Mouse (Mus musculus) hindbrain, embryonic 16.5 days (tissue): ENCODE data around the gene Tpcn2. TPM values are rescaled to one million over a fixed set of nuclear protein-coding genes. Genes with fewer than 3 reads are reported as not detected.

Experiments used
- ATAC-seq: fragments of 200-750 bp; cut with Nextera tagmentation; 2 replicates; pipeline ENCODE4 v1.8.0; 2017; ENCODE audit warnings: moderate TSS enrichment, moderate library complexity
- H3K27ac ChIP-seq: fragments of 300-500 bp; sonication (generic); 2 replicates; pipeline ENCODE4 v1.5.1; 2014; ENCODE audit warnings: low read depth, mild to moderate bottlenecking, control low read depth, low read length, moderate library complexity
- H3K27me3 ChIP-seq: fragments of 300-500 bp; sonication (generic); replicated peaks from 2 replicates; pipeline ENCODE4 v1.6.1; 2014; ENCODE audit warnings: low read length; ENCODE audit not compliant: control insufficient read depth, insufficient read depth
- H3K36me3 ChIP-seq: fragments of 300-500 bp; sonication (generic); 2 replicates; pipeline ENCODE4 v1.6.1; 2014; ENCODE audit warnings: mild to moderate bottlenecking, low read length, moderate library complexity, mixed read lengths; ENCODE audit not compliant: control insufficient read depth, insufficient read depth
- H3K4me1 ChIP-seq: fragments of 300-500 bp; sonication (generic); 2 replicates; pipeline ENCODE4 v1.6.1; 2014; ENCODE audit warnings: low read depth, low read length; ENCODE audit not compliant: control insufficient read depth, insufficient read depth
- H3K4me2 ChIP-seq: fragments of 300-500 bp; sonication (generic); 2 replicates; pipeline ENCODE4 v1.6.1; 2014; ENCODE audit warnings: mild to moderate bottlenecking, low read length, control low read depth, moderate library complexity
- H3K4me3 ChIP-seq: fragments of 300-500 bp; sonication (generic); 2 replicates; pipeline ENCODE4 v1.5.1; 2014; ENCODE audit warnings: mild to moderate bottlenecking, low read length, control low read depth, moderate library complexity
- H3K9ac ChIP-seq: fragments of 300-500 bp; sonication (generic); 2 replicates; pipeline ENCODE4 v1.6.1; 2014; ENCODE audit warnings: low read depth, mild to moderate bottlenecking, control low read depth, low read length, moderate library complexity
- H3K9me3 ChIP-seq: fragments of 300-500 bp; sonication (generic); 2 replicates; pipeline ENCODE4 v1.6.1; 2014; ENCODE audit warnings: mild to moderate bottlenecking, low read length, moderate library complexity; ENCODE audit not compliant: control insufficient read depth
- WGBS: fragments of 180-500 bp; shearing (Covaris S2); extraction: QIAGEN DNeasy Blood & Tissue Kit; methylation state at CpG from one replicate; pipeline ENCODE4 v1.1.7; 2014; 5-methylcytosine and 5-hydroxymethylcytosine counted together
- polyA plus RNA-seq: library from polyadenylated mRNA; unstranded; fragments of >200 nt; fragmentation: Nextera tagmentation; extraction: Ambion mirVana; gene quantifications from 2 replicates; pipeline ENCODE4 v1.2.1, GENCODE M21; 2015

Gene Tpcn2
- polyA plus RNA-seq, 1 experiment from 2014 or later, result 2.8 TPM

DNA sequence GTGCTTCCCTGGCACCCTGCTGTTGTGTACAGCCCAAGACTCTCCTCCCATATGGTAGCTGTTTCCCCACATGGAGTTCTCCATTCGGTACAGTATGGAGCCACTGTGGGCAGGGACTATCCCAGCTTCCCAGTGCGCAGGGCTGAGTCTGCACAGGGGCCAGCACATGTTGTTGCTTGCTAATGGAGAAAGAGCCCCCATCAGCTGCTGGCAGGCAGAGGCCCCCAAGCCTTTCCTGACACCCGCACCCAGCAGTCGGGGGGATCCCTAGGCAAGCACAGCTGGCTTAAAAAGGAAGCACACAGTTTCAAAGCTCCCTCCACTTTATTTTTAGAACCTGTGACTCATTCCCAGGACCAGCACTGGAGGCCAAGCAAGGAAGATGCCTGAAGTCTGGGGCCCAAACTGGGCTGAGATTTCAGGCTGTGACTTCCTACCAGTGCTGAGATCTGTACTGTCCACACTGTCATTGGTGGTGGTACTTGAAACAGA lies 85.5 kb downstream of the Tpcn2 start:
- Histone ChIP-seq H3K9me3 (no peaks in the 10 kb centered on the region), H3K4me3 (no peak overlapping the region), H3K27me3 (no peaks in the 10 kb centered on the region), H3K9ac (no peak overlapping the region), H3K27ac (no peak overlapping the region), H3K4me1 (peaks cover 15% of the 10 kb centered on the region), H3K36me3 (no peaks in the 10 kb centered on the region), H3K4me2 (no peak overlapping the region)
- 65% methylated on average over 4 of the region's 4 CpGs for WGBS
- no peak for ATAC-seq

DNA sequence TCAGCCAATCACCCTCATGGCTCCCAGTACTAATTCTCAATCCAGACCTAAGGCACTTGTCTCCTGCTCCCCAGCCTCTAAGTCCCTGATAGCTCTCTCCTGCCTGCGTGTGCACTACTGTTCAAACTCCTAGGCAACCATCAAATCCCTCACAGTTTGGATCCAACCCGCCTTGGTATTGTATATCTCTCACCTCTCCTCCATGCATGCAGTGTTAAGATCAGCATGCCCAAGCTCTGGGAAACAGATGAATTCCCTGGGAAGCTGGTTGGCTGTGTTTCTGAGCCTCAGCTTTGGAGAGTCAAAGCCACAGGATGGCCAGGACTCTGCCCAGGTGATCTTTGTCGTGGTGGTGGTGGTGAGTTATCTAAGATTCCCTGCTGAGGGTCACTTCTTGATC lies 86.1 kb downstream of the Tpcn2 start:
- WGBS, result 54% methylated on average over 3 of the region's 3 CpGs
- no peak overlapping the region for H3K27ac ChIP-seq
- no peak overlapping the region for H3K9ac ChIP-seq
- no peaks in the 10 kb centered on the region for H3K9me3 ChIP-seq
- no peak overlapping the region for H3K4me3 ChIP-seq
- peaks cover 15% of the 10 kb centered on the region for H3K4me1 ChIP-seq
- no peak overlapping the region for H3K4me2 ChIP-seq
- no peak for ATAC-seq
- H3K36me3 ChIP-seq, result no peaks in the 10 kb centered on the region
- no peaks in the 10 kb centered on the region for H3K27me3 ChIP-seq

DNA sequence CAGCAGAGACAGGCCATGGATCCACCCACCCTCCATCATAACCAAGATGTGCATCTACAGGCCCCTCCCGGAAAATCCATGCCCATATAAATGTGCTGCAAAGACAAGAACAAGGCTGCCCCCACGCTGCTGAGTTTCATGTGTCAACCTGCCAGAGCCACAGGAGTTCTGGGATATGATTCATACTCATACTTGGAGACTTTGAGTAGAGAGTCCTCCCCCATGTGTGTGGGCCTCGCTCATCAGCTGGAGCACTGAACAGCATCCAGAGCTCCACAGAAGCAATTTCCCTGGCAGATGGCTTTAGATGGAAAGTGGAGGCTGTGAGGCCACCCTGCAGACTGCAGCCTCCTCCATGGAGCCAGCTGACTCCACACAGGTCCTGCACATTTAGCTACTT lies 86.8 kb downstream of the Tpcn2 start:
- H3K36me3 ChIP-seq, result no peaks in the 10 kb centered on the region
- no peak overlapping the region for H3K27ac ChIP-seq

DNA sequence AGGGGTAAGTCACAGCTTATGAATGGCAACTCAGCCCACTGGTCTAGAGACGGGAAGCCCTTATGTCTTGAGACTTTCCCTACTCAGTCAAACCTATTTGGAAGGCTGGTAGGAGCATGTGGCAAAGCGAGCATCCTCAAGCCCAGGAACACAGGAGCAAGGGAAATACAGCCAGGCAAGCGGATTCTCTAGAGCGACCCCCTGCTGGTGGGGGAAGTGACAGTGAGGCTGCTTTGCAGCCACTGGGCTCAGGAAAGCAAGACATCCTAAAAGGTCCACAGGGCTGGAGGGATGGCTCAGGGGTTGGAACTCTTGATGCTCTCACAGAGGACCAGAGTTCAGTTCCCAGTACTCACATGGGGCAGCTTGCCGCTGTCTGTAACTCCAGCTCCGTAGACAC lies 87.5 kb downstream of the Tpcn2 start:
- no peak overlapping the region for H3K27ac ChIP-seq
- no peak overlapping the region for H3K4me2 ChIP-seq
- H3K36me3 ChIP-seq, result no peaks in the 10 kb centered on the region
- no peak overlapping the region for H3K4me3 ChIP-seq
- H3K9me3 ChIP-seq, result no peaks in the 10 kb centered on the region
- no peak overlapping the region for H3K9ac ChIP-seq
- WGBS, result 79% methylated on average over 6 of the region's 6 CpGs
- no peaks in the 10 kb centered on the region for H3K27me3 ChIP-seq
- no peak for ATAC-seq
- peaks cover 15% of the 10 kb centered on the region for H3K4me1 ChIP-seq

More for the DNA sequence above, 86.8 kb downstream of the Tpcn2 start:
- Histone ChIP-seq H3K9ac (no peak overlapping the region), H3K4me3 (no peak overlapping the region), H3K27me3 (no peaks in the 10 kb centered on the region), H3K9me3 (no peaks in the 10 kb centered on the region), H3K4me2 (no peak overlapping the region), H3K4me1 (peaks cover 15% of the 10 kb centered on the region)
- 68% methylated on average over 3 of the region's 3 CpGs for WGBS
- ATAC-seq, result no peak

DNA sequence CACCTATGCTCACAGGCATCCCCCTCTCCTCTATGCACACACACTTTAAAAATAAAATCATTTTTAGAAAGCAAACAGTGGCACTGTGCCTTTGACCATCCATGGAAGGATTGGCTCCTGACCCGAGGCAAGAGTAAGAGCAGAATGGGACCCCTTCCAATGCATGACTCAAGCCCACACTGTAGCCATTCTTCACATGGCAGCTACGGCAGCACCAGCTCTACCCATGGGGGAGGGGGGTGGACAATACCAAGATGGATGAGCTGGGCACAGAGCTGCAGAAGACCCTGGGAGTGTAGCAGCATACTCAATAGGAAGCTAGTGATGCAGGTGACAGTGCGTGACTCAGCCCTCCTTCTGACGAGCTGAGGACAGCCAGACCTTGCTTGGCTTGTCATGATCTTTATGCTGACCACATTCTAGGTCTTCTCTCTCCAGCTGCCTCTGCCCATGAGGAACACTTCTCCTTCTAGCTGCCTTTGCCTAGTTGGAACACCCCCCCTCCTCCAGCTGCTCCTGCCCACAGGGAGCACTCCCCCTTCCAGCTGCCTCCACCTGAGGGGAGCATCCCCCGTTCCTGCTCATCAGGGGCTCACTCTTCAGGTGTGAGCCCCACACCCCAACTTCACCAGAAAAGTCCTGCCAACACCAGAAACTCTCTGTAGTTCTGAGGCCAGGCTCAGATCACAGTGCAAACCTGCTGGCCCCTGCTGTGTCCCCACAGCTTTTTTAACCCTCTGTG lies 88.5 kb downstream of the Tpcn2 start:
- peaks cover 15% of the 10 kb centered on the region for H3K4me1 ChIP-seq
- no peaks in the 10 kb centered on the region for H3K9me3 ChIP-seq
- ATAC-seq, result peak; percentile 67; the same call in 1 of the 2 replicates
- H3K36me3 ChIP-seq, result no peaks in the 10 kb centered on the region
- H3K27me3 ChIP-seq, result no peaks in the 10 kb centered on the region
- no peak overlapping the region for H3K4me2 ChIP-seq
- H3K9ac ChIP-seq, result no peak overlapping the region
- WGBS, result 45% methylated on average over 5 of the region's 5 CpGs
- H3K4me3 ChIP-seq, result no peak overlapping the region
- no peak overlapping the region for H3K27ac ChIP-seq

DNA sequence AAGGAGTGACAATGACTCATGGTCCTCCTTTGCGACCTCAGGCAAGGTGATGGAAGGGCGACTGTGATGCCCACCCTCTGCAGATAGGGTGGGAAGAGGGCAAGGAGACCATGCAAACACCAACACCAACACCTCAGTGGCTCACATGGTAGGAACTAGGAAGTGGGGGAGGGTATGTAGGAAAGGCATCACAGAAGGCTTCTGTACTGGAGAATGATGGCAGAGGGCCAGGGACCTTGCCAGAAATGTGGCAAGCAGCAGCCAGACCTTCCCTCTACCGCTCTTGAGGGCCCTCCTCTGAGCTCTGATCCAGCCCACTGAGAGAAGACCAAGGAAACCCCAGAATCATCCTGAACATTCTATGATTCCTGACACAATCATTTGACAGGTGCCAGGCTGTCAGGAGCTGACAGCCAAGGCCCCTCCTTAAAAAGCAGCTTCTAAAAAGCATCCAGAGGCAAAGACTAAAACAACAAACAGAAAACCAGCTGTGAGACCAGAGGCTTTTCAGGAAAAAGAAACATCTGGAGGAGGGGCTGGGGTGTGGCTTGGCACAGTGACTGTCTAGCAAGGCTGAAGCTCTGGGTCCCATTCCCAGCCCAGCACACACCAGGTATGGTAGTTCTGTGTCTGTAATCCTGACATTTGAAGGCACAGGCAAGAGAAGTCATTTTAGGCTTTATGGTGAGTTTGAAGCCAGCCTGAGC lies 89.2 kb downstream of the Tpcn2 start:
- H3K27me3 ChIP-seq, result no peaks in the 10 kb centered on the region
- no peak overlapping the region for H3K4me2 ChIP-seq
- no peaks in the 10 kb centered on the region for H3K9me3 ChIP-seq
- peak; percentile 68 for ATAC-seq
- H3K9ac ChIP-seq, result no peak overlapping the region
- no peak overlapping the region for H3K27ac ChIP-seq
- no peaks in the 10 kb centered on the region for H3K36me3 ChIP-seq
- H3K4me3 ChIP-seq, result no peak overlapping the region
- 70% methylated on average over 3 of the region's 3 CpGs for WGBS
- H3K4me1 ChIP-seq, result peaks cover 15% of the 10 kb centered on the region

DNA sequence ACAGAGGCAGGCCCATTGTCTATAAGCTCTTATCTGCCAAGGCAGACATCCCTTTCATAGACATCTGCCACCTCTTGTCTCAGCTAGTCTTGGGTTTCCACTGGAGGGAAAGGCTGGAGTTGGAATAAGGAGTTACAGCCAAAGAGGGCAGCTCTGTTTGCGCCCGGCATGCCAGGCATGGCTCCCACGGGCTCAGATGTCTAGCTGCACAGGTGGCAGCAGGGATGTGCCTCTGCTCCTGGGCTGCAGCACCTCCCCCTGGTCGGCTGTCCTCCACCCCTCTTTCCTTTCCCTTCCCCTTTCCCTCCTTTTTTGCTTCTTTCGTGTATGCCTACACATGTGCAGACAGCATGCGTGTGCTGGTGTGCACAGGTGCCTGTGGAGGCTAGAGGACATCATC lies 91.0 kb downstream of the Tpcn2 start:
- ATAC-seq, result no peak
- Histone ChIP-seq H3K36me3 (no peaks in the 10 kb centered on the region), H3K4me2 (no peak overlapping the region), H3K4me3 (no peak overlapping the region), H3K27ac (no peak overlapping the region), H3K27me3 (no peaks in the 10 kb centered on the region), H3K4me1 (peaks cover 15% of the 10 kb centered on the region), H3K9ac (no peak overlapping the region), H3K9me3 (no peaks in the 10 kb centered on the region)
- 79% methylated on average over 6 of the region's 6 CpGs for WGBS

DNA sequence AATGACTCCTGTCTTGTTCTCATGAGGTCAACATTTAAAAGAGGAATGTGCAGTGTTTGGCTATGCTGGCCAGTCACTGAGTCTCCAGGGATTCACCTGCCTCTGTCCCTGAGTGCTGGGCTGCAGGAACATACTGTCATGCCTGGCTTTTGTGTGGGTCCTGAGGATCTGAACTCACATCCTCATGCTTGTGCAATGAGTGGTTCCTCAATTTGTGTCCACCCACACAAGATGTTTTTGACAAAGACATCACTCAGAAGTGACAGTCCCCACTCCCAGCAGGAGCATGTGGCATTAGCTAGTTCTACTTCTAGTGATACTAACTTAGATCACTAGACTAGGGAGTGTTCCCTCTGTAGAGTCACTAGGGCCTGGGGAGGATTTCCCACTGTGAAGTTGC lies 93.3 kb downstream of the Tpcn2 start:
- Histone ChIP-seq H3K27me3 (no peaks in the 10 kb centered on the region), H3K4me2 (no peak overlapping the region), H3K9me3 (no peaks in the 10 kb centered on the region), H3K36me3 (no peaks in the 10 kb centered on the region), H3K9ac (no peak overlapping the region), H3K4me1 (peaks cover 14% of the 10 kb centered on the region), H3K4me3 (no peak overlapping the region), H3K27ac (no peak overlapping the region)
- no peak for ATAC-seq

DNA sequence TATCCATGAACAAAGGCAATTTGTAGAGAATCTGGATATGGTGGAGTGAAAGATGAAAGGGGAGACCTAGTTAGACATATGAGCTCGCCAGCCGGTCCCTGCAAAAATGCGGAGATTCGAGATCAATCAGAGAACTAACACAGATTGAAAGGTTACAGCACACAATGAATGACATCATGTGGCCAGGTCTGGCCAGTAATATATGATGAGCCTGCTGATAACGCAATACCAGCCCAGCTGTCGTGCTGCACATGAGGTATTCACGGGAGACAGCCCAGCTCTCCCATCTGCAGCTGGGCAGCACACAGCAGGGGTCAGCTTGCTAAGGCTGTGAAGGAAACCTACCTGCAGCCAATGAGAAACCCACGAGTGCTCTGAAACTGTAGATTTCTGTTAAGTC lies 94.5 kb downstream of the Tpcn2 start:
- H3K4me3 ChIP-seq, result no peak overlapping the region
- H3K4me1 ChIP-seq, result peaks cover 3% of the 10 kb centered on the region
- H3K36me3 ChIP-seq, result no peaks in the 10 kb centered on the region
- H3K9me3 ChIP-seq, result no peaks in the 10 kb centered on the region
- WGBS, result 47% methylated on average over 8 of the region's 8 CpGs
- H3K27me3 ChIP-seq, result no peaks in the 10 kb centered on the region
- ATAC-seq, result no peak
- H3K9ac ChIP-seq, result no peak overlapping the region
- no peak overlapping the region for H3K4me2 ChIP-seq
- no peak overlapping the region for H3K27ac ChIP-seq
